Mouse (Mus musculus) bone marrow macrophage, adult 2 months (primary cell): ENCODE data around the gene Ctnna2.

Experiments used
- CTCF ChIP-seq: IDR thresholded peaks from 2 replicates; pipeline ENCODE4 v1.5.1; 2012; ENCODE audit warnings: low read depth, mild to moderate bottlenecking, low read length, moderate library complexity
- POLR2A ChIP-seq: IDR thresholded peaks from 2 replicates; pipeline ENCODE4 v1.6.1; 2012; ENCODE audit warnings: mild to moderate bottlenecking, low read depth, low read length, borderline replicate concordance

- no peak for TF ChIP-seq POLR2A
- TF ChIP-seq CTCF, result no peak
Measured at GRCm38 (mm10) chr6:77013194-77013593, 966.3 kb downstream of the Ctnna2 start.
